Mouse (Mus musculus): Measurements from ENCODE around the gene Ssh3. TPM values are rescaled to one million over a fixed set of nuclear protein-coding genes. Genes with fewer than 3 reads are reported as not detected.
A peak's percentile ranks its signal among the peaks of the same experiment; 100 is the strongest.

Ssh3 gene
- polyA plus RNA-seq (2016; fragmentation: Nextera tagmentation; extraction: Ambion mirVana) = 2.9 and 3.5 TPM in 2 replicates

- peaks cover 75% of the 10 kb centered on the region for H3K27me3 ChIP-seq (ENCODE audit: insufficient read depth, poor library complexity, severe bottlenecking)
- H3K4me3 ChIP-seq = peak within 1 kb of the TSS; percentile 65
- H3K27ac ChIP-seq = peak within 1 kb of the TSS; percentile 26
- DNase-seq (ENCODE audit: low spot score) = peak; percentile 83
- H3K36me3 ChIP-seq = 0 out of 2 replicates have a peak, but pooled peaks cover 4% of the 10 kb centered on the region
- peaks cover 10% of the 10 kb centered on the region for H3K4me1 ChIP-seq
- no peaks in the 10 kb centered on the region for H3K9me3 ChIP-seq
- WGBS = 5% methylated on average over 46 of the region's 46 CpGs
Observed at GRCm38 (mm10) chr19:4268566-4269361, at the start of gene Ssh3. TSS of gene Ssh3 (minus strand) at chr19:4269180.

- Histone ChIP-seq H3K27ac (no peak overlapping the region), H3K27me3 (ENCODE audit: insufficient read depth, poor library complexity, severe bottlenecking) (no peaks in the 10 kb centered on the region), H3K4me3 (no peak overlapping the region), H3K4me1 (peaks cover 17% of the 10 kb centered on the region), H3K9me3 (no peaks in the 10 kb centered on the region), H3K36me3 (peaks cover 72% of the 10 kb centered on the region)
- DNase-seq (ENCODE audit: low spot score) = no peak
- WGBS = 86% methylated on average over 3 of the region's 3 CpGs
Observed at GRCm38 (mm10) chr19:4317181-4317580, 48.2 kb upstream of the Ssh3 start.

GRCm38 (mm10) chr19:4315223-4315944 is 46.4 kb upstream of the Ssh3 start:
- DNase-seq (ENCODE audit: low spot score) = no peak
- Histone ChIP-seq H3K27me3 (ENCODE audit: insufficient read depth, poor library complexity, severe bottlenecking) (no peaks in the 10 kb centered on the region), H3K36me3 (peaks cover 55% of the 10 kb centered on the region), H3K9me3 (no peaks in the 10 kb centered on the region), H3K4me1 (peaks cover 17% of the 10 kb centered on the region), H3K4me3 (no peak overlapping the region), H3K27ac (no peak overlapping the region)
- WGBS = 71% methylated on average over 6 of the region's 6 CpGs

GRCm38 (mm10) chr19:4309776-4310185 is 40.8 kb upstream of the Ssh3 start:
- Histone ChIP-seq H3K4me3 (no peak overlapping the region), H3K9me3 (no peaks in the 10 kb centered on the region), H3K4me1 (peaks cover 12% of the 10 kb centered on the region), H3K27ac (no peak overlapping the region), H3K36me3 (peaks cover 7% of the 10 kb centered on the region; the same call in 1 of the 2 replicates), H3K27me3 (ENCODE audit: insufficient read depth, poor library complexity, severe bottlenecking) (no peaks in the 10 kb centered on the region)
- DNase-seq (ENCODE audit: low spot score) = peak; percentile 83

- no peak overlapping the region for H3K4me3 ChIP-seq
- DNase-seq (ENCODE audit: low spot score) = no peak
- WGBS = 94% methylated on average over 4 of the region's 4 CpGs
- H3K9me3 ChIP-seq = no peaks in the 10 kb centered on the region
- peaks cover 16% of the 10 kb centered on the region for H3K4me1 ChIP-seq
- no peaks in the 10 kb centered on the region for H3K27me3 ChIP-seq (ENCODE audit: insufficient read depth, poor library complexity, severe bottlenecking)
- H3K27ac ChIP-seq = no peak overlapping the region
- peaks cover 7% of the 10 kb centered on the region; the same call in 1 of the 2 replicates for H3K36me3 ChIP-seq
Observed at GRCm38 (mm10) chr19:4309302-4309701, 40.3 kb upstream of the Ssh3 start.

- peak within 1 kb of the TSS; percentile 95 for H3K27ac ChIP-seq
- H3K36me3 ChIP-seq = no peaks in the 10 kb centered on the region
- peak within 1 kb of the TSS; percentile 84 for H3K4me3 ChIP-seq
- H3K27me3 ChIP-seq (ENCODE audit: insufficient read depth, poor library complexity, severe bottlenecking) = no peaks in the 10 kb centered on the region
- DNase-seq (ENCODE audit: low spot score) = peak; percentile 85
- no peaks in the 10 kb centered on the region for H3K9me3 ChIP-seq
- H3K4me1 ChIP-seq = peaks cover 46% of the 10 kb centered on the region
- WGBS = 15% methylated on average over 46 of the region's 46 CpGs
Observed at GRCm38 (mm10) chr19:4306190-4306577, 37.2 kb upstream of the Ssh3 start, which contains the start of gene Grk2. TSS of gene Grk2 (minus strand) at chr19:4306222.

- no peaks in the 10 kb centered on the region for H3K27me3 ChIP-seq (ENCODE audit: insufficient read depth, poor library complexity, severe bottlenecking)
- peak; percentile 84 for DNase-seq (ENCODE audit: low spot score)
- 5% methylated on average over 63 of the region's 68 CpGs for WGBS
- H3K4me1 ChIP-seq = peaks cover 51% of the 10 kb centered on the region
- H3K9me3 ChIP-seq = no peaks in the 10 kb centered on the region
- peak overlapping the region; percentile 84 for H3K4me3 ChIP-seq
- H3K27ac ChIP-seq = peak overlapping the region; percentile 95
- H3K36me3 ChIP-seq = no peaks in the 10 kb centered on the region
Observed at GRCm38 (mm10) chr19:4305491-4306189, 36.7 kb upstream of the Ssh3 start.

GRCm38 (mm10) chr19:4304871-4305321 is 35.9 kb upstream of the Ssh3 start:
- Histone ChIP-seq H3K4me3 (peak overlapping the region; percentile 84), H3K27ac (peak overlapping the region; percentile 95; the same call in 1 of the 2 replicates), H3K9me3 (no peaks in the 10 kb centered on the region), H3K36me3 (no peaks in the 10 kb centered on the region), H3K4me1 (peaks cover 59% of the 10 kb centered on the region), H3K27me3 (ENCODE audit: insufficient read depth, poor library complexity, severe bottlenecking) (no peaks in the 10 kb centered on the region)
- 52% methylated on average over 4 of the region's 4 CpGs for WGBS
- DNase-seq (ENCODE audit: low spot score) = no peak

GRCm38 (mm10) chr19:4304251-4304821 is 35.4 kb upstream of the Ssh3 start:
- Histone ChIP-seq H3K9me3 (no peaks in the 10 kb centered on the region), H3K27ac (no peak overlapping the region; the same call in 1 of the 2 replicates), H3K36me3 (no peaks in the 10 kb centered on the region), H3K27me3 (ENCODE audit: insufficient read depth, poor library complexity, severe bottlenecking) (no peaks in the 10 kb centered on the region), H3K4me3 (peak overlapping the region; percentile 84), H3K4me1 (peaks cover 64% of the 10 kb centered on the region)
- 68% methylated on average over 5 of the region's 5 CpGs for WGBS
- DNase-seq (ENCODE audit: low spot score) = no peak

- Histone ChIP-seq H3K27ac (no peak overlapping the region), H3K36me3 (no peaks in the 10 kb centered on the region), H3K4me3 (no peak overlapping the region), H3K27me3 (ENCODE audit: insufficient read depth, poor library complexity, severe bottlenecking) (no peaks in the 10 kb centered on the region), H3K9me3 (no peaks in the 10 kb centered on the region), H3K4me1 (peaks cover 66% of the 10 kb centered on the region)
- 90% methylated on average over 5 of the region's 5 CpGs for WGBS
- no peak for DNase-seq (ENCODE audit: low spot score)
Observed at GRCm38 (mm10) chr19:4303640-4303995, 34.6 kb upstream of the Ssh3 start.

- H3K4me3 ChIP-seq = peak overlapping the region; percentile 35; the same call in 1 of the 2 replicates
- no peak for DNase-seq (ENCODE audit: low spot score)
- H3K27ac ChIP-seq = peak overlapping the region; percentile 76
- H3K4me1 ChIP-seq = peaks cover 66% of the 10 kb centered on the region
- no peaks in the 10 kb centered on the region for H3K27me3 ChIP-seq (ENCODE audit: insufficient read depth, poor library complexity, severe bottlenecking)
- whole genome bisulfite sequencing = 62% methylated on average over 7 of the region's 7 CpGs
- peaks cover 3% of the 10 kb centered on the region; the same call in 1 of the 2 replicates for H3K36me3 ChIP-seq
- H3K9me3 ChIP-seq = no peaks in the 10 kb centered on the region
Observed at GRCm38 (mm10) chr19:4302936-4303639, 34.1 kb upstream of the Ssh3 start.
